In the genomic region with DNA sequence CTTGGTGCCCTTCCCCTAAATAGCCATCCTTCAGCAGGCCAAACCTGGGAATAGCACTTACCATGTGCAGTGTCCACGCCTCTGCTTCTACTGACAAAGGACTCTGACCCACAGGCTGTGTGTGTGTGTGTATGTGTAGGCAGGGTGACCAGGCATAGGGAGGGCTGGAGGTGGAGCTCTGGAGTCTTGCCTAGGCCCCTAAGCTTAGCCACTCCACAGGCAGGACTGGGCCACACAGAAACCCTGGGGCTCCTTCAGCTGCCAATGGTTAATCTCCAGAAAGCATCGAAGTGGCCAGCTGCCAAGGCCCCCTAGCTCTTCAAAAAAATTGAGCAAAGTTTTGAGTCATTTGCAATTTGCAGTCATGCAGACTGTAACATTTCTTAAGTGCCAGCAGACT, we compare ENCODE assay signal across 8 mouse cellular contexts. TPM values are rescaled to one million over a fixed set of nuclear protein-coding genes. Genes with fewer than 3 reads are reported as not detected.
DNase-seq lines count a peak whose midpoint lies in the region; ATAC-seq and TF ChIP-seq lines count a peak whose summit lies in the region.

No protein-coding gene starts in this region.

- intact Hi-C loops in gastrocnemius, adult 2 months (cut with DNase I), result no loop called here

- H3K9ac ChIP-seq in midbrain, postnatal 0 days (replicated peaks; ENCODE audit: low read length, poor library complexity, severe bottlenecking), result no peak overlapping the region

- no peak for TF ChIP-seq POLR2A in lung, adult 2 months (IDR thresholded peaks at IDR 0.05; ENCODE audit: borderline replicate concordance, extremely low read depth, low read depth, low read length)

- ATAC-seq in erythroid progenitor cell, adult 5-6 weeks (replicated peaks; ENCODE audit: low FRiP score, poor library complexity, severe bottlenecking), result peak; percentile 56
- no peak for ATAC-seq in midbrain, postnatal 0 days (ENCODE audit: low FRiP score)

- WGBS in lung, adult 2 months, result 32% methylated on average over 2 of the region's 2 CpGs
- WGBS in midbrain, postnatal 0 days, result 57% methylated on average over 2 of the region's 2 CpGs

- DNase-seq in lung, adult 18-20 months, result peak; percentile 17 to 31
- DNase-seq in lung, adult 2 months, result no peak
- peak; percentile 74 to 90 for DNase-seq in kidney, postnatal 25 days
- DNase-seq in midbrain, postnatal 0 days (ENCODE audit: low spot score), result peak; percentile 14
- no peak for DNase-seq in urinary bladder, postnatal 10 days (ENCODE audit: low spot score)
- DNase-seq in gastrocnemius, adult 2 months, result no peak
- DNase-seq in thymus, postnatal 4 days, result no peak

- TF ChIP-seq CTCF in lung, adult 2 months (IDR thresholded peaks at IDR 0.05; ENCODE audit: insufficient read depth, low read length), result no peak
- no peak for TF ChIP-seq CTCF in midbrain, postnatal 0 days (IDR thresholded peaks at IDR 0.05)
- TF ChIP-seq CTCF in gastrocnemius, adult 2 months (IDR thresholded peaks at IDR 0.05), result no peak

- no peaks in the 10 kb centered on the region; the same call in 1 of the 2 replicates for H3K36me3 ChIP-seq in midbrain, postnatal 0 days (ENCODE audit: insufficient read depth, low read length)

- H3K4me3 ChIP-seq in lung, adult 2 months (replicated peaks; ENCODE audit: extremely low read depth, low read depth, low read length), result no peak overlapping the region
- no peak overlapping the region for H3K4me3 ChIP-seq in midbrain, postnatal 0 days (ENCODE audit: low read depth, low read length)
- no peak overlapping the region for H3K4me3 ChIP-seq in gastrocnemius, adult 2 months

- no peak overlapping the region for H3K27ac ChIP-seq in midbrain, postnatal 0 days (ENCODE audit: low read depth, low read length)
- no peak overlapping the region for H3K27ac ChIP-seq in gastrocnemius, adult 2 months

- H3K4me2 ChIP-seq in midbrain, postnatal 0 days (ENCODE audit: low read depth, low read length, poor library complexity, severe bottlenecking), result no peak overlapping the region

- H3K4me1 ChIP-seq in lung, adult 2 months (ENCODE audit: control insufficient read depth, insufficient read depth, low read length), result no peaks in the 10 kb centered on the region
- 0 out of 2 replicates have a peak, but pooled peaks cover 3% of the 10 kb centered on the region for H3K4me1 ChIP-seq in midbrain, postnatal 0 days (ENCODE audit: insufficient read depth, low read length)

- no peaks in the 10 kb centered on the region for H3K27me3 ChIP-seq in midbrain, postnatal 0 days (ENCODE audit: insufficient read depth, low read length)

- no peaks in the 10 kb centered on the region for H3K9me3 ChIP-seq in midbrain, postnatal 0 days (ENCODE audit: low read length)

RNA-seq across cellular contexts. Expression of a gene that starts 5.5 kb away (rescaled TPM):
- polyA plus RNA-seq in lung, adult 2 months (2012; rRNA removed), result 12.6 and 12.8 TPM in 2 replicates
- 162 and 195 TPM in 2 replicates for total RNA-seq in erythroid progenitor cell, adult 5-6 weeks (2015; ENCODE audit: low replicate concordance)
- total RNA-seq in erythroid progenitor cell, adult 5-6 weeks (2017; ENCODE audit: low replicate concordance), result 261 and 301 TPM in 2 replicates
- total RNA-seq in midbrain, postnatal 0 days (2014; rRNA removed), result 50.0 and 66.3 TPM in 2 replicates
- polyA plus RNA-seq in midbrain, postnatal 0 days (2015; fragmentation: Nextera tagmentation; extraction: Ambion mirVana), result 110 and 124 TPM in 2 replicates
- total RNA-seq in gastrocnemius, adult 2 months (2021), result 10 to 100 TPM; 21.9 to 28.6 TPM

RNA-seq across cellular contexts. Expression of a gene that starts 41.5 kb away (rescaled TPM):
- polyA plus RNA-seq in lung, adult 2 months (2012; rRNA removed), result 82.2 and 94.2 TPM in 2 replicates
- total RNA-seq in erythroid progenitor cell, adult 5-6 weeks (2015; ENCODE audit: low replicate concordance), result 8.8 and 13.3 TPM in 2 replicates
- 4.4 and 7.9 TPM in 2 replicates for total RNA-seq in erythroid progenitor cell, adult 5-6 weeks (2017; ENCODE audit: low replicate concordance)
- 31.2 and 31.8 TPM in 2 replicates for total RNA-seq in midbrain, postnatal 0 days (2014; rRNA removed)
- 28.3 and 31.3 TPM in 2 replicates for polyA plus RNA-seq in midbrain, postnatal 0 days (2015; fragmentation: Nextera tagmentation; extraction: Ambion mirVana)
- total RNA-seq in gastrocnemius, adult 2 months (2021), result 10 to 100 TPM; 11.0 to 16.8 TPM

Comparison
In these comparisons a context has a peak if more than half of its experiments do, and no peak if none do; other contexts are left out.
1. DNase-seq: peak in lung, adult 18-20 months (2 of 2), kidney, postnatal 25 days (2 of 2) and midbrain, postnatal 0 days (single experiment); none in lung, adult 2 months (single experiment), urinary bladder, postnatal 10 days (single experiment), gastrocnemius, adult 2 months (single experiment) and thymus, postnatal 4 days (single experiment).